Comparison of ENCODE assay signal across 8 mouse cellular contexts in genomic region chr17:24414230-24414976, GRCm38 (mm10). TPM values are rescaled to one million over a fixed set of nuclear protein-coding genes. Genes with fewer than 3 reads are reported as not detected.
DNase-seq lines count a peak whose midpoint lies in the region; ATAC-seq lines count a peak whose summit lies in the region.

Gene Rnps1 (plus strand): TSS chr17:24414565.

- peaks cover 7% of the 10 kb centered on the region for H3K36me3 ChIP-seq in hindbrain, embryonic 16.5 days (ENCODE audit: control insufficient read depth, insufficient read depth, low read length)
- H3K36me3 ChIP-seq in macrophage (ENCODE audit: inconsistent target) = peaks cover 26% of the 10 kb centered on the region

- peak; percentile 97 for ATAC-seq in hindbrain, embryonic 16.5 days

- peaks cover 23% of the 10 kb centered on the region for H3K4me1 ChIP-seq in hindbrain, embryonic 16.5 days (ENCODE audit: control insufficient read depth, insufficient read depth, low read depth, low read length)

- H3K9me3 ChIP-seq in hindbrain, embryonic 16.5 days (ENCODE audit: control insufficient read depth, low read length) = no peaks in the 10 kb centered on the region

- peak within 1 kb of the TSS; percentile 90 for H3K9ac ChIP-seq in hindbrain, embryonic 16.5 days (ENCODE audit: low read depth, low read length)

- H3K79me2 ChIP-seq in macrophage (ENCODE audit: inconsistent target) = peaks cover 47% of the 10 kb centered on the region

- peak; percentile 96 for DNase-seq in WW6 (ENCODE audit: low read depth, low spot score)
- DNase-seq in cerebellum, postnatal 4 days (ENCODE audit: low spot score in 2 of 2) = peak; percentile 87 to 95
- peak; percentile 92 for DNase-seq in gastrocnemius, adult 18-20 months (ENCODE audit: low spot score)
- peak; percentile 91 to 94 for DNase-seq in left cerebral cortex, adult 18-20 months (ENCODE audit: low spot score in 2 of 2)
- peak; percentile 92 for DNase-seq in right cerebral cortex, adult 18-20 months
- DNase-seq in urinary bladder, postnatal 10 days (ENCODE audit: low spot score) = peak; percentile 80

- H3K27me3 ChIP-seq in hindbrain, embryonic 16.5 days (replicated peaks; ENCODE audit: control insufficient read depth, insufficient read depth, low read length) = no peaks in the 10 kb centered on the region

- peak within 1 kb of the TSS; percentile 86 for H3K4me3 ChIP-seq in hindbrain, embryonic 16.5 days (ENCODE audit: low read length)
- H3K4me3 ChIP-seq in macrophage (ENCODE audit: inconsistent target) = peak within 1 kb of the TSS; percentile 98

- WGBS in hindbrain, embryonic 16.5 days = under 1% methylated on average over 62 of the region's 64 CpGs
- WGBS in macrophage (ENCODE audit: missing documents) = under 1% methylated on average over 58 of the region's 64 CpGs

- peak within 1 kb of the TSS; percentile 95 for H3K4me2 ChIP-seq in hindbrain, embryonic 16.5 days (ENCODE audit: low read length)

- H3K27ac ChIP-seq in hindbrain, embryonic 16.5 days (ENCODE audit: low read depth, low read length) = peak within 1 kb of the TSS; percentile 91
- H3K27ac ChIP-seq in macrophage = peak within 1 kb of the TSS; percentile 66

RNA-seq across cellular contexts. Expression of gene Rnps1, which starts in this region (rescaled TPM):
- 10 to 100 TPM; 52.1 to 57.5 TPM for total RNA-seq in gastrocnemius, adult 18-20 months (2021)
- 304 and 328 TPM in 2 replicates for polyA plus RNA-seq in hindbrain, embryonic 16.5 days (2015; fragmentation: Nextera tagmentation; extraction: Ambion mirVana)
- total RNA-seq in left cerebral cortex, adult 18-20 months (2021) = 100 to 1,000 TPM; 129 to 133 TPM
- total RNA-seq in macrophage (2018; cell fraction: chromatin; rRNA removed) = 100 to 1,000 TPM in 11 of 26 experiments, 10 to 100 TPM in 15; 50.9 to 132 (median 97.3) TPM
- total RNA-seq in macrophage (2018; cell fraction: cytosol; rRNA removed) = 10 to 100 TPM; 60.4 to 92.0 (median 72.0) TPM
- total RNA-seq in macrophage (2018; cell fraction: nucleus; rRNA removed) = 100 to 1,000 TPM in 6 of 26 experiments, 10 to 100 TPM in 20; 53.1 to 137 (median 82.4) TPM
- 59.5 to 100 TPM (median 80.3 TPM) in 3 replicates for polyA plus RNA-seq in macrophage (2018)

Comparison
In these comparisons a context has a peak if more than half of its experiments do, and no peak if none do; other contexts are left out.
1. Peak in every context shown above with its lines: DNase-seq, ATAC-seq, H3K4me3 ChIP-seq and H3K27ac ChIP-seq.